Mouse (Mus musculus) lung, postnatal 25 days (tissue): Measurements from ENCODE around the gene Zbp1.

ENCODE experiments used
- DNase-seq: peaks from one replicate; pipeline ENCODE4 v3.0.0; 2022; ENCODE audit warnings: low spot score

Zbp1 gene

DNA sequence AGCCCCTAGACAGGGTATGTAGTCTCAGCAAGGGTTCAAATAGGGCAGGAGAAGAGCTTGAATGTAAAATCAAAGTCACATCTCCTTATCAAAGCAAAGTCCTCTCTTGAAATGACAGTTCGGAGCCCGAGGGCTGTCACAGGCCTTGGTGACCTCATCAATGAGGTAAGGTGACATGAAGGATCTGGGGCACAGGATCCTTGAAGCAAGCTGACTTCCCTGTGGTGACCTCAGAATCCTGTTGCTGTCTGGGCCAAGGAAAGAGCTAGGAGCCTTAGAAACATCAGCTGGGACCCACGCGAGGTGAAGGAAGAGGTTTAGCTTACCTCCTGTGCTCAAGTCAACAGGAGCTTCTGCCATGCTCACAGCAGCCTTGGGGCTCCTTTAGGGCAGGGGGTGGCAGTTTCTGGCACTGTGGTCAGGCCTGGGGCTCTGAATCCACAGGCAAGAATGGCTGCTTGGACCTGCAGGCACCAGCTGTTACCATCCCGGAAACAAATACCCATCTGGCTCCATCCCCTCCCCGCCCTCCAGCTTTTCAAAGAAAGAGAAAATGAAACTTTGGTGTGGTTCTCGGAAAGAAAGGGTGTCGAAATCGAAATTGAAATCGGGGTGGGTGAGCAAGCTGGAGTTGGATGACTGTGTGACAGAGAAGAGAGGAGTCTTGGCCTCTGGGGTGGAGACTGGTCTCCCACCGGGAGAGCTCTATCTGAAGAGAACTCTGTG lies at the start of gene Zbp1:
Gene Zbp1, minus strand, starts transcription at position 508 of the 726 bp plus-strand sequence.
- peak; percentile 62 for DNase-seq

DNA sequence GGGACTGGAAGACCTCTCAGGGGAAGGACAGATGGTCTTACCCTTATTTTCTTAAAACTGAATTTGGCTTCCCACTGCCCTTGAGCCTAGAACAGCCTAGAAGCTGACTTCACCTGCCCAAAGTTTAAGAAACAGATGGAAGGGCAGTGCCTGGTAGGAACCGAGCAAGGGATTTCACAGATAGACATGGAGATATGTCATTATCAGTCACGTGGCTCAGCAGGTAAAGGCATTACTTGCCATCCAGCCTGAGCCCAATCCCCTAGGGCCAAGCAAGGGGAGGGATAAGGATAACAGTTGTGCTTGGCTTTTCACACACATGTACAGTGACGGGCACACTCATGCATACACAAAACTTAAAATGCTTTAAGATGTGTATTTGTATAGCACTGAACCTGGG lies 48.8 kb upstream of the Zbp1 start:
- no peak for DNase-seq

DNA sequence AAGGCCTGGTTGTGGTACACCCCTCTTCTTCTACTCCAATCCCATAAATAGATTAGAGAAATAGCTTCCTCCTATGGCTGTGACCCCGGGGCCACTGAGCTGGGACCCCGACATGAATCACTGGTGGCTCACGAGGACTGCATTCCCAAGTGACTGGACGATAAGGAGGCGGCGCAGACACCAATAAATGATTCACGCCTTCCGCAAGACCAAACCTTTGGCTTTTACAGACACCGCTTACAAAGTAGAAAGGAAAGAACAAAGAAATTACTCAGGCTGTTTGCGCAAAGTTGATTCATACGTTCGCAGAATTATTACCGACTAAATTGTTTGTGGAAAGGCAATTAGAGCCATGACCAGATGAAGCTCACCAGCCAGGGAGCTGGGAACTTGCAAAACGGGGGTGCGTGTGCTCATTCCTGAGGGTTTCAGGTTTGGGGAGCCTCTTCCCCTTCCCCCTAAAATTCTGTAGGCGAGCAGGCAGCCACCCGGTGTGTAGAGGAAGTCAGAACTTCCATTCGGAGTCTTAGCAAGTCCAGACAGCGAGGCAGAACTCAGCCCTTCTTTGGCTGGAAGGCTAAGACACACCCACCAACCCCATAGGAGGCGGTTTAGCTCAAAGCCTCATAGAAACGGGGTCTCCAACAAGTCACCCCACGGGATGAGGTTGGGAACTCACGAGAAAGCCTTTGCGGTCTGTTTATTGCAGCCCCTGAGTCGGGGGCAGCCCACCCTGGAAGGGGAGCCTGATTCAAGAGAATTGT lies 47.8 kb upstream of the Zbp1 start:
- DNase-seq = no peak

DNA sequence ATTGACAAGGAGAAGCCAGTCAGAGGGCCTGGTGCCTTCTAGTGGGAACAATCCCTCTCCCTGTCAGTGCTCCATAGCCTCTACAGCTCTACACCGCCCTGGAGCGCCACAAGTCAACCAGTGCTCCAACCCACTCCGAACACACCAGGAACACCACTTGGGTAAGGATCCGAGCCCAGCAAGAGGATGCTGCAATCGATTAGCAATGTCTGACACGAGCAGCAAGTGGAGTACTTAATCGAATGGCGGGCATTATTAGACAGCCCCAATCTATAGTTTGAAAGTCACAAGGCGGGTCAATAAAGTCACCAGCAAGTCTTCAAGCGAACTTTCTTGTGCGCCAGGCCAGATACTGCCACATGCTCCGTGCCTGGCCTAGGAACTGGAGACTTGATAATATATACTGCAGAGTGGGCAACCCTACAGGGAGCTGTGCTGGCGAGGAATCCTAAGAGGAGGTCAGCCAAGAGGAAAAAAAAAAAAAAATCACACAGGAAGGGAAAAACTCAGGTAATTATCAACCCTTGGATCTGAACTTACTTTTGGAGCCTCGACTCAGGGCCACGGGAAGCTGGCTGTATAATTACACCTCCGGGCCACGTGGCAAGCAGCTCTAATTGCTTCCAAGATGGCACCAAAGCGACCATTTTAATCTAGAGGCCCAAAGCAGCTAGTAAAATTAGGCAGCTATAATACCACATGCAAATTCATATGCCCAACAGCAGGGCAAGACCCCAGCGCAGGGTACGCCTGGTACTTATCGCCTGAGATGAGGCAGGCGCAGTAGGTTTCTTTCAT lies 46.9 kb upstream of the Zbp1 start:
- DNase-seq = no peak

DNA sequence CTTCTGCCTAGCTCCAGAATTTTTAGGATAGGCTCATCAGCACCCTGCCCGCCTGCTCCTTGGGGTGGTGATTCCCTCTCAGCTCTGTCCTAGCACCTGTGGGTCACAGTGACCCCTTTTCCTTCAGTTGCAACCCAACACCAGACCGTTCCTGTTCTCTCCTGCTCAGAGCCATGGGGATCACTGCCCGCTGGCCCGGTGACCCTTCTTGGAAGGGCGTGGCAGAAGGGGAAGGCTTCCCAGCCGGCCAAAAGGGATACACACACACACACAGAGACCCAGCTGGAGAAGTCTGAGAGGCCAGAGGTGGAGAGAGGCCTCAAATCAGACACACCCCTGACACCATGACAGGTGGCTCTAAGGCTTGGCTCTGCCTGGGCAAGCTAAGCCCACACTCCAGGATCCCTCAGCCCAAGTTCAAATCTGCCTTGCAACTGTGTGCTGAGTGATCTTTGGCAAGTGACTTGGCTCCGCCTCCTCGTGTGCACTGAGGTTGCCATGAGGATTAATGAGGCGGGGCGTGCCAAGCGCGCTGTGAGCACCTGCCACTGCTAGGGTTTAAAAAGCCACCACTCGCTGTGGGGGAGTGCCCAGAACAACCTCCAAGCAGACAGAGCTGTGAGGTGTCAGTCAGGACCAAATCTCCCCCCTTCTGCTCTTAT lies 45.9 kb upstream of the Zbp1 start:
- no peak for DNase-seq

DNA sequence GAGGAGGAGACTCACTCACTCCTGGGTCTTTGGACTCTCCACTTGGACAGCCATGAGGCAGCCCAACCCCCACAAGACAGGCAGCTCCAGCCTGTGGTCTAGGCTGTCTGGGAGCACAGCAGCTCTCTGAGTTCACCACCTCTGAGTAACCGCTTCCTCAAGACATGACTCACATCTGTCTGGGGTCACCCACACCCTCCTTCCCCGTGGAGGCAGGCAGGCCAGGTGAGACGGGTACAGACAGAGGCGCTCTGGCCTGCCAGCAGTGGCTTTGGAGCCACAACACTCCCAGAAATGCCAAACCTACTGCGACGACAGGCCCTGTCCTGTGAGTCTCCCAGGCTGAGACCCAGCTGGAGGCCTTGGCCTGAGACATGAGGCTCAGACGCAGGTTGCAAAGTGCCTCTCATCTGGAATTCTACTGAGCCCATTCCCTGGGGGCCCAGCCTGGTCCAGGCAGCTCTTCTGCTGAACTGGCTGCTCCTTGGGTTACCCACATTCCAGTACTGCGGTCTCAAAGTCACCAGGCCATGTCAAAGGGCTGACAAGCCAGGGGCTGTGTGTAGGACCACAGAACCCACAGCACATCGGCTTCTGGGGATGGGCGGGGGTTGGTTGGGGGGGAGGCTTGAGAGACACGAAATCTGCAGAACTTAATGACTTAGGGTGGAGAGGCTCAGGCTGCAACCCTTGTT lies 45.1 kb upstream of the Zbp1 start:
- no peak for DNase-seq

DNA sequence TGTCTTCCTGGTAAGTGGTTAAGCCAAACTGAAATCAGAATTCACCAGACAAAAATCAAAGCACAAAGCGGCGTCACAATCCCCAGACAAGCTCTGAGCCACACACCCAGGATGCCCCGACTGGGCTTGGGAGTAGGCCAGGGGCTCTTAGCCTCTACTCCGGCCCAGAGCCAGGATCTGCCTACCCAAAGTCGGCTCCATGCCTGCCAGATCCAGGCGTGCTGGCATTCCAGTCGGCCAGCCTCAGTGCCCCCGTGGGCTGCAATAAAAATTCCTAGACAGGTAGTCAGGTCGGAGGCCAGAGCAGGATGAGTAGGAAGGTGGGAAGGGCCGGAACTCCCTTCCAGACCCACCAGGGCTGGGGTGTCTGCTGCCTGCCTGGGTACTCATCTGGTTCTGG lies 42.8 kb upstream of the Zbp1 start:
- DNase-seq = no peak

DNA sequence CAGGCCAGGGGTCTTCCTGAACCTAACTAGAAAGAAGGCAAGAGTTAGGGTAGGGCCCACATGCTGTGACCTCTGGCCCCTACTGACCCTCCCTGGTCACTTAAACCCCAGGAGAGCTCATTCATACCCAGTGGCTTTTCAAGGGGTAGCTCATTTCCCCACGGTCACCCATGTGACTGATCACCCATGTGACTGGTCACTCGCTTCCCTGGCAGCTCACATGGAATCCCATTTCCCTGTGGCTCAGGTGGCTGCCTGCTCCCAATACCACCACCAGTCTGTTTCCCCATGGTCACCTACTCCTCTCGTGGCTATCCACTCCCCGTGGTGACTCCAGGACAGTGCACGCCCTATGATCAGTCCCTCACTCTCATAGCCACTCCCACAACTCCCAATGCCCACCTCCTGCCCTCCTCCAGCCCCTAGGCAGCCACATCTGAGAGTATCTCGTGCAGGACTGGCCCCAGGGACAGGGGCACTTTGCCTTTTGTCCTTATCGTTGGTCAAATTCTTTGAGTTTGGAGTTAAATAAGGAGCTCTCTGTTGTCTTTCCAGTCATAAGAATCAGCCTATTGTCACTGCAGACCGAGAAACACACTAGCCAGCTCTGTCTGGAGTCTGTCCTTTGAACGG lies 39.9 kb upstream of the Zbp1 start:
- no peak for DNase-seq

DNA sequence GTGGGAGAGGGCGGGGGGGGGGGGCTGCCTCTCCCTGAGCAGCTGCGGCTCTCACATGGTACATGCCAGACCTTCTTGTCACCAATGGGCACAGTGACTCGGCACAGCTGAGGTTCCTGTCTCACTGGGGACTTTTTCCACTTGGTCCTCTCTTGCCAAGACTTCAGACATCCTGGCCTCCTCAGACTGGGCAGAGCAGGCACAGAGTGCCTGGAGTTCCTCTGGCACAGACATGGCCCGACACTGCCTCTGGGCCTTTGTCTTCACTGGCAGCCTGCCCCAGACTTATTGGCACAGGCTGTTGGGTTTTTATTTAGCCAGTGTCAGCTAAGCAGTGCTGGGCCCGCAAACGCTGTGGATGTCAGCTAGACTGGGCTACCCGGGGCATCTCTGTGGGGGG lies 38.9 kb upstream of the Zbp1 start:
- peak; percentile 83 for DNase-seq

DNA sequence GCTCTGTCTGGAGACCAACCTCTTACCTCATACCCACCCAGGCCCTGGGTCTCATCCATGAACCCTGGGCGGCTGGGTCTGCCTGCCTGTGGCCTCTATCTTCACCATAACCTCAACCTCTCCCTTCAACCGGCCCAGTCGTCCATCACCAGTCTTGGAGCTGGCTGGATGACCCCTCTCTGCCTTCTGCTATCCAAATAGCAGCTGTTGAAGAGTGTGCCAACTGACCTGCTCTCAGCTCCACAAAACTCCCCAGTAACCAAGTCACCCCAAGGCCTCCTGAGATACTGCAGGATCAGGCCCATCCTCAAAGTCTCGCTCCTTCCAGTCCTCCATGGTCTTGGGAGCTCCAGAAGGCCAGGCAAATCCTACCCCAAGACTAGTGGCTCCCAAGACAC lies 37.8 kb upstream of the Zbp1 start:
- no peak for DNase-seq

DNA sequence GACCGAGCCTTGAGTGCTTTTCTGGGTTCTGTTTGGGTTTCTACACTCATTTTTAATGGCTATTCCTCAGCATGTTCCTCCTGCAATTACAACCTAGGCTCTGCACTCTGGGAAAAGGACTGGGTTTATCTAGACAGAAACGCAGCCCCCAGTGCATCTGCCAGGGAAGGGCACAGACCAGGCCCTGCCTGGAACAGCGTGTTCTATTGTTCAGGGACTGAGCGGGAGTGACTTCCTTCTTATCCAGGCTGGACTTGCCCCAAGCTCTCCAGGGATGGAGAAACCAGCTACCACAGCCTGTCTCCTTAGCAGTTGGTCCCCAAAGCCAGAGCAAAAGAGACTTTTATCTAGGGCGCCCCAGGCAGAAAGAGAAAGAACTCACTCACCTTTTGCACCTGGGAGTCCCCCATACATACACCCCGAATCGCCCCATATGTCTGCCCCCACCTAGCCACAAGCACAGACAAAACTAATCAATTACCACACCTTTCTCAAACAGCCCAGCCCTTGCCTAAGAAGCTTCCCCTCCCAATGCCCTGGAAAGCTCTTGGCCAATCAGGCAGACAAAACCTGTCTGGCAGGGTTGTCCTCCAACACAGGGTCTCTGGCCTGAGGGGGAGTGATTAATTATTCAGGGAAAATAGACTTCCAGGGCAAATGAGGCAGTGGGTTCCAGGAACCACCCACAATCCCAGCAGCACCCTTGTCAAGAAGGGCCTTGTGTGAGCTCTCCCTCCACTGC lies 37.3 kb upstream of the Zbp1 start:
- DNase-seq = no peak

DNA sequence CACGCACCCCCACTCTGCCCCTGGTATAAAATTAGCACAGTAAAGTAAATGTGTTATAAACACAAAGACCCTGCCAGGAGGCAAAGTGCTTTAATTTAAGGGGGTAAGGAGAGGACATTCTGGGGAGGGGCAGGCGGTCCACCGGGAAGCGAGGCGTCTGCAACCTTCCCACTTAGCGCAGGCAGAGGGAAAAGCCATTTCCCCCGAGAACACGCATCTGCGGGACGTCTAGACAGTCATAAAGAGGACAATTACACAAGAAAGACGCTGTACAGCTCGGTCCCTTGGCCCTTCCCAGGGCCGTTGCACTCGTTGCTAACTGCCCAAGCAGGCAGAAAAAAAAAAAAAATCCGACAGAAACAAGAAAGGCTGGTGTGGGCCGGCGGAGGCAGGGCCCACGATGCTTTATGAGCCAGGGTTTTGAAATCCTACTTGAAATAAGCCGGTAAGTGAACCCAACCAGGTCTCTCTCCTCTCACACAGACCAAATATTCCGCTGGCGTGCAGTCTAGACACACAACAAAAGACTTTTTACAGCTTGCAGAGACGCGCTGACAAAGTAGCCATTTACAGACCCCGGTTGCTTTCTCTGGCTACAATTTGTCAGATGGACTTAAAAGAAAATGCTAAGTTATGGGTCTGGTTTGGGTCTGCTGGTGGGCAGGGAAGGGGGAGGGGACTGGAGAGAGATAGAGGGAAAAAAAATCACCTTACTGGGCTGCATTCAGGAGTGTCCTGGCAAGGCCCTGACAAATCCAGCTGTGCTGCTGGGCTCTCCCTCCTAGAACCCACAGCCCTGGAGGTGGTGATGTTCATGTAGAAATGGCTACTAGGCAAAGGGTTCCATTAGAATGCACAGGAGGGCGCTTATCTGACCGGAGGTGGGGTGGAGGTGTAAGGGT lies 35.3 kb upstream of the Zbp1 start:
- DNase-seq = no peak

DNA sequence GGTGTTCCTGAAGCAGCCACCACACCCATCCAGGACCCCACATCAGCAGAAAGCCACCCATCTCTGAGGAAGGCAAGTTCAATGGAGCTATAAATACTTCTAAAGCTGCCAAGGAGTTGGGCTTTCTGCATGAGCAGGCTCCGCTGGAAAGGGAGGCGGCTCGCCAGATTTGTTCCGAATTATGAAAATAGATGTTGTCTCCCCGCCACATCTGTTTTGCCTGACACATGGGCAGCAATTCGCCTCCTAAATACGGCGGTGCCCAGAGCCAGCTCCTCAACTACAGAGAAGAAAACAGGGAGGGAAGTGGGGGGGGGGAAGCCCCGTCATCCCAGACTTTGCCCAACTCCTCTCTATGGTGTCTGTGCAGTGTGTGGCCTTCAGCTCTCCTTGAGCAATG lies 33.0 kb upstream of the Zbp1 start:
- DNase-seq = no peak

DNA sequence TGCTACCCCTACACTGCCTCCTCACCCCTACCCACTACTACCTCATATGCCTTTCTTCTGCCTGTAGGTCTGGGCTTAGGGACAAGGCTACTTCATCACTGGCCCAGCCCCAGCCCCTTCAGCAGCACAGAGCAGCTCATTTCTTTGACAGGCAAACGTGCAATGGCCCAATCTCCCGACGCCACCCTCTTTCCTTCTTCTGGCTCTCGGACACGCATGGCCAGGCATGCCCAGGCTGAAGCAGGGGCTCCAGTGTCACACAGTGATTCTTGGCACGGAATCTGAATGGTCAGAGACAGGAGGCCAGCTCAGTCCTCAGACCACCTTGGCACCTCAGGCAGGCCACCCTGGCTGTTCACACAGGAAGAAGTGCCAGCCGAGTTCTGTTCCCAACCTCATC lies 32.4 kb upstream of the Zbp1 start:
- DNase-seq = no peak

DNA sequence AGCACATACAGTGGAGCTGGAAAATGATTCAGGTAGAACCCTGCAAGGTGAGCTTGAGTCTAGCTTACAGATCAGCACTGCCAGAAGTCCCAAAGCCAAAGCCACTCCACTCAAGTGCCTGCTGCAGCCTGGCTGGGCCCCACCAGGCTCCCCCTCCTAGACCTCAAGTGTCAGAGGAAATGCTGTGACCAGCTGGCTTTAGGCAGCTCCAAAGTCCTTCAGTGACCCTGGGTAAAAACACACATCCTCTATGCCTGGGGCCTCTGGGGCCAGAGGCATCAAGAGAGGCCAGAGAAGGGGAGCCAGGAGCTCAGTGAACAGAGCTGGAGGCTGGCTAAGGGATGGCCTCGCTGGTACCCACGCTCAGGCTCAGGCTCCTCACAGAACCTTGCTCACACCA lies 31.7 kb upstream of the Zbp1 start:
- peak; percentile 54 for DNase-seq

DNA sequence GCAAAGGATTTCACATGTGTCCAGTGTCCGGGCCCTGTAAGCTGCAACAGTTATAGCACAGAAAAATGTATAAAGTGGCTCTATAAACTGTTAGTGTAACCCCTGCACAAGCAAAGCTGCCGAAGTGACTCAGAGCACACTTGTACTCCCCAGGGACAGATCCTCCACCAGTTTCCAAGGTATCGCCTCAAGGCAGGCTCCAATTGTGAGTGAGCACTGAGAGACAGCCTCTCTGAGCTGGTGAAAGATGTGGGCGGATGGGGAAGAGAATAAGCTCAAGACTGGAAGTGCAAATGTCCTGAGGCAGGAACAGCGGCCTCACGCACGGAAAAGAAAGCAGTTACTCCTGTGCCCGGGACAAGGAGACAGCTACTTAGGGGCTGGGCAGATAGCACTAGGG lies 31.2 kb upstream of the Zbp1 start:
- no peak for DNase-seq

DNA sequence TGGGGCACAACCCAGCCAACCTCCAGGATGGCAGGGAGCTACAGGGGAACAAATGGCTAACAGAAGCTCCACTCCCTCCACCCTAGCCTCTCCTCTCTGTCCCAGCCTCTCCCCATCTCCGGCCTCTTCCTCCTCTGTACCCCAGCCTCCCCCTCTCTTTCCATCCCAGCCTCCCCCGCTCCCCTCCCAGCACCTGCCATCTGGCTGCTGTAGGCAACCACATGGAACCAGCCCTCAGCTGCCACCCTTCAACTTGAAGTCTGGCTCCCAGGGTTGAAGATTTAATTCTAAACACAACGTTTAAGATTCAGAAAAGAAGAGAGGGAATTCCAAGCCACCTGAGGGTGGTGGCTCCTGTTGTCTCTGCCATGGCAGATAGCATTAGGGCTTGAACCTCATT lies 30.7 kb upstream of the Zbp1 start:
- no peak for DNase-seq

DNA sequence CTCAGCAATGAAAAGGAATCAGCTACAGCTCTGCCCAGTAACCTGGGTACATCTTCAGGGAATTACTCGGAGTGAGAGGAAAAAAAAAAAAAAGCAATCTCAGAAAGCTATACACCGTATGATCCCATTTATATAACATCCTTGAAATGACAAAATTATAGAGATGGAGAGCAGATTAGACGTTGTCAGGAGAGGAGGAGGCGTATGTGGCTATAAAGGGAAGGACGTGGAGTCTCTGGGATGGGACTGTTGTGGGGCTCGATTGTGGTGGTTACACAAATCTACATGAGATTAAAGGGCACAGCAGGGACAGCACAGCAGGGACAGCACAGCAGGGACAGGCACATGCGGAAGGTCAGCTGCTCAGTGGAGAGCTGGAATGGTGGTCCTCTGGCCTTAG lies 30.1 kb upstream of the Zbp1 start:
- DNase-seq = no peak

DNA sequence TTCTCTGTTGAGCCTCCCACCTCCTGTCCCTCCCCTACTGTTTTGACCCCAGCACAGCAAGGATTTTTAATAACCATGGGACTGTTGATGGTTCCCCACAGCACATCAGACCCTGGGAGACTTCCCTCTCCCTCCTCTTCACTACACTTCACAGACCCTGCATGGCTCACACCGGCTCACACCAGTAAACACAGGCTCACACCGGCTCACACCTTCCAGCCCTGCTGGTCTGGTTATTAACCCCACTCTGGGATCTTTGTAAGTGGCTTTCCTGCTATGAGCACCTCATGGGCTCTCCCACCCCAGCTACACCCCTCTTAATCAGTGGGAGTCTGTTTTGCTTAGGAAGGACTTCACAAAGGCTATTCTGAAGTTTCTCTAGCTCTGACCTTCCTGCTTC lies 29.2 kb upstream of the Zbp1 start:
- no peak for DNase-seq

DNA sequence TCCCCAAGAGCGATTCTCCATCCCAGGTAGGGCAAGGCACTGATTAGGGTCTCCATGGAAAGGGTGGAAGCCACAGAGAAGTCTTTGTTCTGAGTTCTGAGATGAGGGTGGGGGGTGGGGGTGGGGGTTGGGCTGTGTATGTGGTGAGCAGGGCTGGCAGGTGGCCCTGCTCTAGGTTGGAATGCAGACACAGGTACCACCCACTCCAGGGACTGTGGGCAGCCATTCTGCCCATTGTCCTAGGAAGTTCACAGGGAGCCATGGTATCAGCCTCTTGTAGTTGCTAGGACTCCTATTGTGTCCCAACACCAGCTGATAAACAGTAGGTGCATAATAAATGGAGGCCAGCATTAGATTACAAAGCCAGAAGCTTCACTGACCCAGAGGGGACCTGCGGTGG lies 28.5 kb upstream of the Zbp1 start:
- no peak for DNase-seq
